Mouse (Mus musculus) neural tube, embryonic 10.5 days (tissue): ENCODE measurements around the gene Echdc3.
A peak's percentile ranks its signal among the peaks of the same experiment; 100 is the strongest.

Source experiments
- DNase-seq: peaks from one replicate; pipeline ENCODE4 v3.0.0-alpha.2; 2017; ENCODE audit warnings: low spot score; ENCODE audit errors: extremely low spot score

The Echdc3 gene

GRCm38 (mm10) chr2:6168560-6168959 is 44.3 kb downstream of the Echdc3 start:
- no peak for DNase-seq

DNA sequence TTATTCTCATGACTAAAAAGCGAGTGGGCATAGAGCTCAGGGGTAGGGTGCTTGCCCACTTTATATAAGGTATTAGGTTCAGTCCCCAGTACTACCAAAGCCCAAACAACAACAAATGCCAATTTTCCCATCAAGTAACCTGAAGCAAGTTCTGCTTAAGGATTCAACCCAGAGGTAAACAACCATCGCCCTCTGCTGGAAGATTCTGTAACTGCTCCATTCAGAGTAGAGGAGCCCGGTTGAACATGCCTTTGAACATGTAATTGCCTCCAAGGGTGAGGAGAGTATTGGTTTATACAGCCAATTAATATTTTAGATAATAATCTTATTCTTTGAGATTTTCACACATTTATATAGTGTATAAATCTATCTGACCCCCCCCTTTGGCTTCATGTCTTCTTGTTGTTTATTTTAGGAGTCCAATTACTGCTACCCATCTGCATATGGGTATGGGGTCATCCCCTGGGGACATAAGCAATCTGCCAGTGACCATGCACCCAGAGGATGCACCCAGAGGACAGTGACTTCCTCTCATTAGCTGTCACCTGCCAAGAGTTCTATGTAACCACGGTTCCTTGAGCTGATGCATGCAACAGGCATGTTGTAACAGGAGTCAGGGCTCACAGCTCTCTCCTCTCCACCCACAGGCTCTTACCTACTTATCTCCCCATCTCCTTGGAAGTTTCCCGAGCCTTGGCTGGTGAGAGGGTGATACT is 44.8 kb downstream of the Echdc3 start:
- DNase-seq, result peak; percentile 64

- no peak for DNase-seq
These were observed 47.1 kb downstream of the Echdc3 start for GRCm38 (mm10) chr2:6165771-6166170.

GRCm38 (mm10) chr2:6164606-6165290 is 48.1 kb downstream of the Echdc3 start:
- DNase-seq, result no peak

DNA sequence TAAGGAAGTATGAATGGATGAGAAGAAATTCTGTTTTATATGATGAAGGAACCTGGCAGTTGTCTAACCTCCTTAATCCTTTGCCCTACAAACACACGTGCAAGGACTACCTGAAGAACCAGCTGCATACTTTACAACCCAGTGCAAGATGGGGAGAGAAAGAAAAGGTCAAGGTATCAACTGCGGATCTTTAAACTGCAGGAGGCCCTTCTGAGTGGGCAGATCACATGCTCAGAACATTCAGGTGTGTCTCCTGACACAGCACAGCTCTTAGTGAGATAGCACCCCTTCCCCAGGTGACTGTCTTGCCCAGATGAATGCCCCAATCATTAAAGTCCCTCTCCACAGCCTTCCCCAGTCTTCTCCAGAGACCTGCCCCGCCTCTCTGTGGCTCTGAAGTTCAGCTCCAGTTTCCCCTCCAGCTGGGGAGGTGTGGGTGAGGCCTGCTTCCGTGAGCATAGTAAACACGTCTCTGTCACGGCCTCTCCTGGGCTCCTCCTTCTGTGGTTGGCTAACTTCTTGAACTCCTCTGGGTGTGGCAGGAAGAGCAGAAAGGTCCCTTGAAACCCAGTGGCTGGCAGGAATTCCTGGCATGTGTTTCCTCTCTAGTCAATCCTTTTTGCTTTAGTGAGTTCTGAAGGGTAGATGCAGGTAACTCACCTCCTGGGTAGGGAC is 50.3 kb downstream of the Echdc3 start:
- DNase-seq, result no peak

- no peak for DNase-seq
These were observed 53.1 kb downstream of the Echdc3 start for GRCm38 (mm10) chr2:6159735-6160134.

GRCm38 (mm10) chr2:6159219-6159618 is 53.6 kb downstream of the Echdc3 start:
- no peak for DNase-seq

GRCm38 (mm10) chr2:6157635-6158034 is 55.2 kb downstream of the Echdc3 start:
- DNase-seq, result no peak

GRCm38 (mm10) chr2:6157208-6157607 is 55.6 kb downstream of the Echdc3 start:
- no peak for DNase-seq

GRCm38 (mm10) chr2:6149801-6150200 is 63.0 kb downstream of the Echdc3 start:
- no peak for DNase-seq

- DNase-seq, result no peak
These were observed 65.9 kb downstream of the Echdc3 start for GRCm38 (mm10) chr2:6146901-6147300.

GRCm38 (mm10) chr2:6146257-6146656 is 66.6 kb downstream of the Echdc3 start:
- DNase-seq, result no peak

- no peak for DNase-seq
These were observed 67.2 kb downstream of the Echdc3 start for GRCm38 (mm10) chr2:6145611-6146010.

DNA sequence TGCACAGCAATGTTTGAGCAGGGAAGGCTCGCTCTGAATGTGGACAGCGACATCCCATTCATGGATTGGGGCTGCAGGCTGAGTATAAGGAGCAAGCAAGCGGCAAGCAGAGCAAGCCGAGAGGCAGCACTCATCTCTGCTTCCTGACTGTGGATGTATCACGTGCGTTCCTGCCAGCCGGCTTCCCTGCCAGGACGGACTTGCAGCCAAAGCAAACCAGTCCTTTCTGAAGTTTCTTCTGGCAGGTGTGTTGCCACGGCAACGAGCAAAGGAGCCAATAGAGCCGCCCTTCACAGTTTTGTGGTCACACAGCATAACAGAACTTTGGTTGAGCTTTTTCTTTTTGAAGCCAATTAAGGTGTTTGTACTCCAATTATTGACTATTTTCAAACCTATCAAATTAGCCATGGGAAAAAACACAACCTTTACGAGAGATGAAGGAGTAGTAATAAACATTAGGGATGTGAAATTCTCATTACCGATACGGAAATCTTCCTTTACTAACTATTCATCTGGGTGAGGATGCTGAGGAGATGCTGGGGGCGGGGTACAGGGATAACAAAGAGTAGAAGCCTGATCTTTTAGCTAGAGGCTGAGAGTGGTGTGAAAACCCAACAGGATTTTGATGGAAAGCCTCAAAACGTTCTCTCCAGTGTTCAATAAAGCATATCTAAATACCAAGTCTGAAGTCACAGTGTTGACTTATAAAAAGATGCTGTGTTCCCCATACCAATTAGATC is 69.7 kb downstream of the Echdc3 start:
- no peak for DNase-seq

DNA sequence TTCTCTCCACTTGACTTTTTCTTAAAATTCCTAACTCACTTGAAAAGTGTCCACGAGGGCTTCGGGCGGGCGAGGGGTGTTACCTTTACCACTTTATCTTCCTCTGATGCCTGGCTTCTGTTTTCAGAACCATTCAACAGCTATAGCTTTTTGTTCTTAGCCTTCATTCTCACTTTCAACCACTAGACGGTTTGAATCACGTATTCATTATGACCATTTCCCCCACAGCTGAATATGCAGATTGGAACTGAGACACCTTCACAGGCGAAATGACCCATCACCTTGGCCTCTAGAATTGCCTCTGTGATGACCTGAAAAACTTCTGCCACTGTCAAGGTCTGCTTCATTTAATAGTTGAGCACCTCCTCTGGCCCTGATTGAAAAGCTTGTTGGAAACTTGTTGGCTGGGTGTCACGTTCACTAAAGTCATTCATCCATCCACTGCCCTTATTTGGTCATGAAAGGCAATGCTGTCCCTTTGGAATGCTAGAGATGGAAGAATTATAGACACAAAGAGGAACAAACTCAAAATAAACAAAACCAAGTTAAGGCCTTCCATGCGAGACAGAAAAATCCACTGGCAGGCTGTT is 72.2 kb downstream of the Echdc3 start:
- no peak for DNase-seq
